Mouse (Mus musculus): ENCODE measurements around the gene Fbxl5.

Fbxl5 gene

DNA sequence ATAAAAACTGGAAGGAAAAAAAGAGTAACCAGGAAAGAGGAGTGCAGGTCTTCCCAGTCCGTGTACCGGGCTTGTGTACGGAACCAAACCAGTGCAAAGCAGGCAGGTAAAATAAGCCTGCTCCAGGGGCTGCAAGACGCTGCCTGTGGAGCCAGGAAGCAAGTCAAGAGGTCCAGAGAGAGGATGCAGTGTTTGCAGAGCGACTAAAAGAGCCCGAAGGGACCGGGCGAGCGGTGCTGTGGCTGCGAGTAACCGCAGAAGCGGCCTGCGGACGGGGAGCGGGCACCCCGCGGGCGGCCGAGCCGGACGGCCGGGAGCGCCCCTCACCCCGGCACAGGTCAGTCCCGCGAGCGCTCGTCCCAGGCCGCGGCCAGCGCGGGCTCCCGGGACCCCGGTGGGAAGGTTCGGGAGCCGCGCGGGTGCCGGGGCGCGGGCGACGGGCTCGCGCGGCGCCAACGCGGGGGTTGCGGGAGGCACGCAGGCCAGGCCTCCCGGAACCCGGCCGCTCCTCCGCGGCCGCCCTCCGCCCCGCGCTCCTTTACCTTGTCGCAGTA is 39.9 kb downstream of the Fbxl5 start:
- peak; percentile 39 for DNase-seq

DNA sequence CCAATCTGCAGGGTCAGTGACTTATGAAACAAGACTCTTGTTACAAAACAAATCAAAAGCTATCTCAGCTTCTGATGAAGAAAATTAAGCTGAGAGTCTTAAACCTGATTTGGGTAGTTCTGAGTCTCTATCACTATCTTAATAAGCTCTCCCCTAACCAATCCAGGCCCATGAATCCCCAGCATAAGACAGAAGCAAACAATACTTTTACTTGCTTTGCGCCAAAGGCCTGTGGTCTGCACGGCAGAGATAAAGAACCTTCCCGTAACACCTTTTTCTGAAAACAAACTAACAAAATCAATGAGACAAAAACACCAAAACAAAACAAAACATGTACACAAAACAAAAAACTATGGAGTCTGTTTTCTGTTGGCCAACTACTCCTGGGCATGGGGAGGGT is 42.9 kb downstream of the Fbxl5 start:
- DNase-seq, result no peak

- no peak for DNase-seq
These were observed 44.4 kb downstream of the Fbxl5 start for GRCm38 (mm10) chr5:43776993-43777392.

DNA sequence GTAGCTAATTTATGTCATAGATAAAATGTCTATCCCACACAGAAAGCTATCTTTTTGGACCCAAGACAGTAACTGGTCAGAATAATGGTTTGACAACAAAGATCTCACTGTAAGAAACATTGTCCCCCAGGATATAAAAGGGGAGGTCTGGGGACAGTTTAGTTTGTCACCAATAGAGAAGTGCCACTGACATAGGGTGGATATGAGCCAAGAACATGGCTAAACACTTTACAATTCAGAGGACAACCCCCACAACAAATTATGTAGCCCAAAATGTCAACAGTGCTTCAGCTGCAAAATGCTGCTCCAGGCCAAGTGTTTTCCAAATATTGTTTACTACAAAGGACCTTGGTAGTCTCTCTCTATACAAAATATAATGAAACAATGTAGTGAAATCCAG is 45.0 kb downstream of the Fbxl5 start:
- DNase-seq, result no peak

- no peak for DNase-seq
These were observed 49.9 kb downstream of the Fbxl5 start for GRCm38 (mm10) chr5:43771555-43771954.

DNA sequence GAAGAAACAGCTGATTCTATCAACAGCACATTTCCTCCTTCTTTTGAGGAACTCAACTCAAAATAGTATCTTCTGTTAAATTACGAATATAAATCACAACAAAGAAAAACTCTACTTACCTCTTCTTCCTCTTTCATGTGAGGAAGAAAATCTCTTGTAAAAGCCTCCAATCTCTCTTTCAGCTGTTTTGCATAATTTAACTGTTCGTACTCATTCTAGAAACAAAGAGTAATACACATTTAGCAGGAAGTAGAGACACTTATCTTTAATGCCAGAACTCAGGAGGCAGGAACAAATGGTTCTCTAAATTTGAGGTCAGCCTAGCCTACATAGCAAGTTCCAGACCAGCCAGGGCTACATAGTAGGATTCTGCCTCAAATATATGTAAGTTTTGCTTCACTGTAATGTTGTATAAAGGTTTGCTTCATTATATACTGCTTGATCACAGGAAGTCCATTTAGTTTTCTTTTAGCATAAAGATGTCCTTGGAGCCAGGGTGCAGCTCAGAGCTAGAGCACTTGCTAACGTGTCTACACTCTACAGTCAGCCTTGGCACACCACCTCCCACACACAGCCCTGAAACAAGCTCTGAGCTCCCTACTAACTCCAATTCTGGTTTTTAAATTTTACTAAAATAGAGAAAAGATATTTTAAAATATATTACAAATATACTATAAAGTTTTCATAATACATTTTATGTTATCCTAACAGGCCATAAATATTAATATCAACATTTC is 50.7 kb downstream of the Fbxl5 start:
- DNase-seq, result no peak

DNA sequence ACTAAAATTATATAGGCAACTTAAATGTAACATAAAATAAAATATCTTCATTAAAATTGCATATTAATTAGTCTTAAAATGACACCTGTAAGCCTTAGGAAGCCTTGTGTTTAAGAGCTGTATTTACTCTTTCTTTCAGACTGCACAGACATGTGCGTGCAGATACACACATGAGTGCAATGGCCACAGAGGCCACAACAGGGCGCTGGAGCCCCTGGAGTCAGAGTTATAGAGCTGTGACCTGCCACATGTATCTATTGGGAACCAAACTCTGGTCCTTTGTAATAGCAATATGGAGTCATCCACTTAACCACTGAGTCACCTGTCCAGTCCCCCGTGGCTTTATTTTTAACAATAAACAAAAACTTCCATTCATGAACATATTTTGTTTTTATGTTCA is 72.3 kb downstream of the Fbxl5 start:
- DNase-seq, result no peak

- DNase-seq, result peak; percentile 26
These were observed 73.4 kb downstream of the Fbxl5 start for GRCm38 (mm10) chr5:43748039-43748438.

DNA sequence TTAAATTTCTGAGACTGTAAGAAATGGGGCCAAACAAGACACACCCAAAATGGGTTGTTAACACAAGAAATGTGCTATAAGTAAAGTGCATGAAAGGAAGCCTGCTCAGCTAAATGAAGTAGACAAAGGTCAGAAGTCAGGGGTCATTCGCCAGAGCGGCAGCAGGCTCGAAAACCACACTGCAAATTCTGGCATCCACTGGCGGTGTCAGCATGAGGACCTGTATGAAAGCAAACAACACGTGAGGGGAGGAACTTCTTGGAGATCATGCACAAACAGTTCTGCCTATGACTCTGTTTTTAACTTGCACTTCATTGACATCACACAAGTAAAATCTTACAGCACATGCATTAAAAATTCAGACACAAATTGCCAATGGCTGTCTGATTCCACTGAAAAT is 76.3 kb downstream of the Fbxl5 start:
- no peak for DNase-seq

DNA sequence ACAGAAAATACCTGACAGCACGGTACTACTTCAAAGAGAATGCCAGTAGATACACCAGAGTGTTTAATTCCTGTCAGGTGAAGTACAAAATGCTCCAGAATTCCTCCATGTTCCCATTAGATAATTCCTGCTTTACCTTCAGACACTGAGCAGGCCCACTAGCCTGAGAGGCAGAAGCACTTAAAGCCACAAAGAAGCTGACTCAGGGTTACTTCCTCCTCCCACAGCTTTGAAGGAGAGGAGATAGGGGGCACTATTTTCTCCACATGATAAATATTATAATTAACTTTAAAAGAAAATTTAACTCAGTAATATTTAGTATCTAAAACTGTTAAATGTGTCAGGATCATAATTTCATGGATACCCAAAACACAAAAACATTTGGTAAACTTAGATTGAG is 77.3 kb downstream of the Fbxl5 start:
- no peak for DNase-seq

DNA sequence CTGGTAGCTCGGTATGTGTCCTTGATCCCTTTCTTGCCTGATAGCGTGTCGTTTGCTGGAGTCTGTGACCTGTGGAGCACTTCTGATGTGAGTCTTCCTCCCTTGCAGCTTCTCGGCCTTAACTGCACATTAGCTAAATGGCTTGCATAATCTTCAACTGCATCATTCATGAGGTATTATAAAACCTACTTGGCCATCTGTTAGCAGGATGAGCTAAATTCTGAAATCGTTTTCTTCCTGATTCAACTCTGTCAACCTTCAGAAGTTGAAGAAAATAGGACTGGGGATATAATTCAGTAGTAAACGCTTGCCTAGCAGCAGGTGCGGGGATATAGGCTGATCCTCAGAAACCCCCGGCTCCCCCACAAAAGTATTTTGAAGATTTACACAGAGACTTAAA is 89.1 kb downstream of the Fbxl5 start:
- no peak for DNase-seq

- no peak for DNase-seq
These were observed 92.9 kb downstream of the Fbxl5 start for GRCm38 (mm10) chr5:43728375-43729165.

GRCm38 (mm10) chr5:43723830-43724229 is 97.6 kb downstream of the Fbxl5 start:
- DNase-seq, result no peak

GRCm38 (mm10) chr5:43722452-43722783 is 99.0 kb downstream of the Fbxl5 start:
- no peak for DNase-seq

DNA sequence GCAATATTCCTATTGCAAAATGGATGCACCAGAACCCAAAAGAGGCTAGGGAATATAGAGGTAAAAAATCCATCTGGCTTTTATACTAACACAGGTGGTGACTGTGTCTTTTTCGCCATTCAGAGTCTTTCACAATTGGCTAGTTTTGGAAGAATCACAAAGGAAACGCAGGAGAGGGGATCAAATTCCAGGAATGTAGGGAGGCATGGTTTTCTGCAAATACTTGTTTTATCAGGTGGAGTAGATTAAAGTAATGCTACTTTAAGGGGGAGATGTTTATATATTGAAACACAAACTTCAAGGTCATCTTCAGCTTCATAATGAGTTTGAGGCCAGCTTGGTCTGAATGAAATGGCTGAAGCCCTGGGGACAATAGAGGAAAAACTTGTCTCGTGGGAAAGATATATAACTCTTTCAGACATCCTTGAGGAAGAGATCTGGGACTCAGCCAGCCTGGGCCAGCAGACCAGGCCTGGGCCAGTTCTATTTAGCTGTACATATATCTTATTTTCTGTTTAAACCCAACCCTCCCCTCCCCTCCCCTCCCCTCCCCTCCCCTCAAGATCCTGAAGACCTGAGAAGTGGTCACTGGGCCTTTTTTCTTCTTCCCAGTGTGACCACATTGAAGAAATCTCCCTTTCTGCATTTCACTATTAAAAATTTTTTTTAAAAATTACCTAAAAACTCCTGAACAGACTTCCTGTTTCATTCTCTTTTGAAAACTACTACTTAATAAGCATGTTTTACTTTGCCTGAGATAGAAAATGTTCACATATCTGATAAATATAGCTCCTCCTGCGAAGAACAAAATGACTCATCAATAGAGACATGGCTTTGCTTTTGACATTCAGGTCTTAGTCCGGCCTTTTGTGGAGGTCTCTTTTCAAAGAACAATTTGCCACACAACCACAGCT is 99.6 kb downstream of the Fbxl5 start:
- DNase-seq, result no peak

- DNase-seq, result no peak
These were observed 122.2 kb downstream of the Fbxl5 start for GRCm38 (mm10) chr5:43699240-43699639.

- DNase-seq, result no peak
These were observed 124.3 kb downstream of the Fbxl5 start for GRCm38 (mm10) chr5:43697133-43697532.
